Mouse (Mus musculus) small intestine, adult 2 months (tissue): ENCODE data around the gene Tbc1d17. TPM values are rescaled to one million over a fixed set of nuclear protein-coding genes. Genes with fewer than 3 reads are reported as not detected.
A peak's percentile ranks its signal among the peaks of the same experiment; 100 is the strongest.
"Not testable (repeated sequence)": the region's sequence is repeated elsewhere in the genome, so short reads cannot be mapped to it uniquely, and the experiment has no call there.

Source experiments
- H3K27ac ChIP-seq: fragments of 200-500 bp; 2 replicates; pipeline ENCODE4 v1.5.1; 2012; ENCODE audit warnings: low read depth, low read length, control low read depth, inconsistent platforms; ENCODE audit not compliant: insufficient read depth
- H3K27me3 ChIP-seq: fragments of 200-500 bp; 2 replicates; pipeline ENCODE4 v1.6.1; 2012; ENCODE audit warnings: mild to moderate bottlenecking, moderate library complexity, low read length, inconsistent platforms; ENCODE audit not compliant: control insufficient read depth, insufficient read depth
- H3K36me3 ChIP-seq: fragments of 200-500 bp; 2 replicates; pipeline ENCODE4 v1.6.1; 2012; ENCODE audit warnings: mild to moderate bottlenecking, low read length, control low read depth, inconsistent platforms; ENCODE audit not compliant: control insufficient read depth, insufficient read depth
- H3K4me1 ChIP-seq: fragments of 200-500 bp; 2 replicates; pipeline ENCODE4 v1.6.1; 2012; ENCODE audit warnings: low read length, inconsistent platforms, mixed read lengths; ENCODE audit not compliant: control insufficient read depth, insufficient read depth, insufficient read length
- H3K4me3 ChIP-seq: fragments of 200-500 bp; 2 replicates; pipeline ENCODE4 v1.5.1; 2012; ENCODE audit warnings: low read depth, mild to moderate bottlenecking, control low read depth, inconsistent platforms, low read length, moderate library complexity
- CTCF ChIP-seq: fragments of 200-500 bp; IDR thresholded peaks from 2 replicates; pipeline ENCODE4 v1.5.1; 2012; ENCODE audit warnings: low read depth, mild to moderate bottlenecking, control low read depth, inconsistent platforms, low read length, moderate library complexity, mixed read lengths; ENCODE audit not compliant: insufficient replicate concordance, insufficient read length; ENCODE audit errors: extremely low read depth
- POLR2A ChIP-seq: fragments of 200-500 bp; IDR thresholded peaks from 2 replicates; pipeline ENCODE4 v1.6.1; 2012; ENCODE audit warnings: low read depth, mild to moderate bottlenecking, control low read depth, inconsistent platforms, low read length, moderate library complexity
- WGBS: fragments of 180-500 bp; shearing (Covaris S2); methylation state at CpG from one replicate; pipeline ENCODE4 v1.1.7; 2018; 5-methylcytosine and 5-hydroxymethylcytosine counted together
- polyA plus RNA-seq: library from polyadenylated mRNA; depleted of rRNA; stranded (reverse); fragments of >200 nt; gene quantifications from 2 replicates; pipeline ENCODE4 v1.2.3, GENCODE M21; 2012

Tbc1d17 gene
- polyA plus RNA-seq, 1 experiment: 63.2 TPM

GRCm38 (mm10) chr7:44883036-44883435, 34.2 kb upstream of the Tbc1d17 start:
- Histone ChIP-seq H3K36me3 (peaks cover 70% of the 10 kb centered on the region), H3K27me3 (no peaks in the 10 kb centered on the region), H3K4me3 (no peak overlapping the region), H3K4me1 (no peaks in the 10 kb centered on the region), H3K27ac (no peak overlapping the region)
- TF ChIP-seq POLR2A (no peak), CTCF (no peak)
- 93% methylated on average over 3 of the region's 3 CpGs for WGBS

- Histone ChIP-seq H3K27ac (no peak overlapping the region), H3K4me3 (no peak overlapping the region), H3K27me3 (no peaks in the 10 kb centered on the region), H3K36me3 (peaks cover 56% of the 10 kb centered on the region), H3K4me1 (no peaks in the 10 kb centered on the region)
- WGBS: 89% methylated on average over 14 of the region's 14 CpGs
- TF ChIP-seq POLR2A (no peak), CTCF (no peak)
Observed at GRCm38 (mm10) chr7:44877833-44878232, 29.0 kb upstream of the Tbc1d17 start.

GRCm38 (mm10) chr7:44871774-44872173, 22.9 kb upstream of the Tbc1d17 start:
- not testable (repeated sequence) for H3K4me3 ChIP-seq, H3K27me3 ChIP-seq, H3K27ac ChIP-seq, H3K4me1 ChIP-seq, H3K36me3 ChIP-seq
- 95% methylated on average over 2 of the region's 2 CpGs for WGBS

- Histone ChIP-seq H3K4me1 (peaks cover 8% of the 10 kb centered on the region), H3K4me3 (no peak overlapping the region), H3K36me3 (no peaks in the 10 kb centered on the region), H3K27me3 (no peaks in the 10 kb centered on the region), H3K27ac (no peak overlapping the region)
- WGBS: 94% methylated on average over 1 of the region's 1 CpGs
- TF ChIP-seq CTCF: no peak
- TF ChIP-seq POLR2A: no peak
Observed at GRCm38 (mm10) chr7:44871181-44871580, 22.3 kb upstream of the Tbc1d17 start.

- Histone ChIP-seq H3K27me3 (no peaks in the 10 kb centered on the region), H3K4me3 (no peak overlapping the region), H3K27ac (no peak overlapping the region), H3K36me3 (no peaks in the 10 kb centered on the region), H3K4me1 (peaks cover 11% of the 10 kb centered on the region)
- 78% methylated on average over 6 of the region's 6 CpGs for WGBS
- TF ChIP-seq POLR2A (no peak), CTCF (no peak)
Observed at GRCm38 (mm10) chr7:44870614-44871013, 21.7 kb upstream of the Tbc1d17 start.

- Histone ChIP-seq H3K4me3 (peak within 1 kb of the TSS; percentile 75), H3K27me3 (no peaks in the 10 kb centered on the region), H3K27ac (peak within 1 kb of the TSS; percentile 82), H3K36me3 (no peaks in the 10 kb centered on the region), H3K4me1 (peaks cover 16% of the 10 kb centered on the region)
- no peak for TF ChIP-seq CTCF
- TF ChIP-seq POLR2A: peak; percentile 49
- 2% methylated on average over 29 of the region's 29 CpGs for WGBS
Observed at GRCm38 (mm10) chr7:44869697-44870528, 21.0 kb upstream of the Tbc1d17 start, which contains the start of gene Ptov1. Gene Ptov1 (minus strand): TSS chr7:44869788.

GRCm38 (mm10) chr7:44868919-44869696, 20.2 kb upstream of the Tbc1d17 start:
- WGBS: under 1% methylated on average over 102 of the region's 108 CpGs
- Histone ChIP-seq H3K27ac (peak overlapping the region; percentile 68), H3K27me3 (no peaks in the 10 kb centered on the region), H3K4me1 (peaks cover 16% of the 10 kb centered on the region), H3K4me3 (peak overlapping the region; percentile 75), H3K36me3 (peaks cover 7% of the 10 kb centered on the region)
- TF ChIP-seq POLR2A (no peak), CTCF (no peak)
